Mouse (Mus musculus) lung, embryonic 16.5 days (tissue): ENCODE data around the gene Ltbp4. TPM values are rescaled to one million over a fixed set of nuclear protein-coding genes. Genes with fewer than 3 reads are reported as not detected.
A peak's percentile ranks its signal among the peaks of the same experiment; 100 is the strongest.

Experiments used
- ATAC-seq: fragments of 200-750 bp; cut with Nextera tagmentation; 2 replicates; pipeline ENCODE4 v1.8.0; 2017; ENCODE audit warnings: low read depth, mild to moderate bottlenecking, moderate library complexity
- H3K27ac ChIP-seq: fragments of 300-500 bp; sonication (generic); 2 replicates; pipeline ENCODE4 v1.5.1; 2014; ENCODE audit warnings: mild to moderate bottlenecking, control low read depth, low read length
- H3K27me3 ChIP-seq: fragments of 300-500 bp; sonication (generic); 2 replicates; pipeline ENCODE4 v1.6.1; 2014; ENCODE audit warnings: low read depth, low read length, mixed read lengths; ENCODE audit not compliant: control insufficient read depth, insufficient read depth
- H3K36me3 ChIP-seq: fragments of 300-500 bp; sonication (generic); 2 replicates; pipeline ENCODE4 v1.6.1; 2014; ENCODE audit warnings: low read length; ENCODE audit not compliant: control insufficient read depth, insufficient read depth
- H3K4me1 ChIP-seq: fragments of 300-500 bp; sonication (generic); replicated peaks from 2 replicates; pipeline ENCODE4 v1.6.1; 2014; ENCODE audit warnings: low read length, mixed read lengths; ENCODE audit not compliant: control insufficient read depth, insufficient read depth
- H3K4me2 ChIP-seq: fragments of 300-500 bp; sonication (generic); 2 replicates; pipeline ENCODE4 v1.6.1; 2014; ENCODE audit warnings: low read depth, low read length, control low read depth
- H3K4me3 ChIP-seq: fragments of 300-500 bp; sonication (generic); 2 replicates; pipeline ENCODE4 v1.5.1; 2014; ENCODE audit warnings: mild to moderate bottlenecking, low read length, control low read depth
- H3K9ac ChIP-seq: fragments of 300-500 bp; sonication (generic); 2 replicates; pipeline ENCODE4 v1.6.1; 2014; ENCODE audit warnings: low read length, control low read depth
- H3K9me3 ChIP-seq: fragments of 300-500 bp; sonication (generic); 2 replicates; pipeline ENCODE4 v1.6.1; 2016; ENCODE audit warnings: low read length; ENCODE audit not compliant: control insufficient read depth
- WGBS: fragments of 180-500 bp; shearing (Covaris S2); extraction: QIAGEN DNeasy Blood & Tissue Kit; methylation state at CpG from one replicate; pipeline ENCODE4 v1.1.7; 2014; 5-methylcytosine and 5-hydroxymethylcytosine counted together
- polyA plus RNA-seq: library from polyadenylated mRNA; unstranded; fragments of >200 nt; fragmentation: Nextera tagmentation; extraction: Ambion mirVana; gene quantifications from 2 replicates; pipeline ENCODE4 v1.2.1, GENCODE M21; 2015

The Ltbp4 gene
- polyA plus RNA-seq, 1 experiment from 2014 or later: 107 TPM

DNA sequence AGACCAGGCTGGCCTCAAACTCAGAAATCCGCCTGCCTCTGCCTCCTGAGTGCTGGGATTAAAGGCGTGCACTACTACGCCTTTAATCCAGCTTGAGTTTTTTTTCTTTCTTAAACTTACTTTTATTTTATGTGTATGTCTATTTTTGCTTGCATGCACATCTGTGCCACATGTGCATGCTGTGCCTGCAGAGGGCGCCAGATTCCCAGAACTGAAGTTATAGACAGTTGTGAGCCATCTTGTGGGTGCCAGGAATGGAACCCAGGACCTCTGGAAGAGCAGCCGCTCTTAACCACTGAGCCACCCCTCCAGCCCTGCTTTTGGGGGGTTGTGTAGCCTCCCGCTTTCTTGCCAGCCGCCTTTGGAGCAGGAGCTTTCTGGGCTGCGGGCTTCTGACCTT lies 66.1 kb downstream of the Ltbp4 start:
- Histone ChIP-seq H3K27ac (no peak overlapping the region), H3K4me2 (no peak overlapping the region), H3K36me3 (peaks cover 41% of the 10 kb centered on the region), H3K4me1 (peaks cover 12% of the 10 kb centered on the region), H3K4me3 (no peak overlapping the region), H3K27me3 (no peaks in the 10 kb centered on the region), H3K9ac (no peak overlapping the region), H3K9me3 (no peaks in the 10 kb centered on the region)
- ATAC-seq: no peak
- 86% methylated on average over 8 of the region's 8 CpGs for whole genome bisulfite sequencing

DNA sequence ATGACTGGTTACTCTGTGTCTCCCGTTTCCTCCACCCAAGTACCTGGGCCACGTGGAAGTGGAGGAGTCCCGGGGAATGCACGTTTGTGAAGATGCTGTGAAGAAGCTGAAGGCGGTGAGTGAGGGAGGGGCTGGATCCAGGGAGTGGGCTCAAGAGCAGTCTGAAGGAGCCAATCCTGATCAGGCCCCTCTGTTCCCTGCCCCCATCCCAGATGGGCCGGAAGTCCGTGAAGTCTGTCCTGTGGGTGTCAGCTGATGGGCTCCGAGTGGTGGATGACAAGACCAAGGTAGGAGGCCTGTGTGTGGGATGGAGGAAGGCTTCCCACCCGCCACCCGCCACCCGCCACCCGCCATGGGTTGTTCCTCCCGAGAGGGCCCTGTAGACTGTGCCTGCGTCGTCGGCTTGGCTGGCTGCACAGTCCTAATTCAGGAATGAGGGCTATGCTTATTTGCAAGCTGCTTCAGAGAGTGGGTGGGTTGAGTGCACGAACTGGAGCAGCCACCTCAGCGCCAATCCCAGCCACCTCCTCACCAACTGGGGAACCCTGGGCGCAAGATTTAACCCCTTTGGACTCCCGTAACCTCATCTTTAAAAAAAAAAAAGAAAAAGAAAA lies 70.9 kb downstream of the Ltbp4 start:
- H3K4me2 ChIP-seq: 0 out of 2 replicates have a peak overlapping the region, but pooled peaks have one; percentile 3
- H3K4me3 ChIP-seq: no peak overlapping the region
- H3K4me1 ChIP-seq: peaks cover 14% of the 10 kb centered on the region
- no peaks in the 10 kb centered on the region for H3K27me3 ChIP-seq
- peak overlapping the region; percentile 67 for H3K27ac ChIP-seq
- WGBS: 28% methylated on average over 20 of the region's 20 CpGs
- peaks cover 41% of the 10 kb centered on the region for H3K36me3 ChIP-seq
- ATAC-seq: peak; percentile 88
- H3K9ac ChIP-seq: 0 out of 2 replicates have a peak overlapping the region, but pooled peaks have one; percentile 9
- H3K9me3 ChIP-seq: no peaks in the 10 kb centered on the region

DNA sequence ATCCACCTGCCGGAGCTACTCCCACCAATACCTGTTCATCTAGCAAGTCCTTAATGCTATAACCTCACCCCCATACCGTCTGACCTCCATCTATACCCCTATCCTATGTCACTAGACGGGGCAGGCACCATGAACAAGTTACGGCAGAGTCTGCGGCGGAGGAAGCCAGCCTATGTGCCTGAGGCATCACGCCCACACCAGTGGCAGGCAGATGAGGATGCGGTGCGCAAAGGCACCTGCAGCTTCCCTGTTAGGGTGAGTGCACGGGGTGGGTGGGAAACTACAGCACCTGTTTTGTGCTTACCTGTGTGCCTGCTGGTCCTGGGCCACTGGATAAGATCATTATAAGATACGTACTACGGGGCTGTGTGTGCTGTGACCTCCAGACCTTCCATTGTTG lies 72.7 kb downstream of the Ltbp4 start:
- Histone ChIP-seq H3K4me1 (peaks cover 21% of the 10 kb centered on the region), H3K4me3 (no peak overlapping the region), H3K4me2 (no peak overlapping the region), H3K36me3 (peaks cover 31% of the 10 kb centered on the region), H3K27ac (no peak overlapping the region), H3K9me3 (no peaks in the 10 kb centered on the region), H3K27me3 (no peaks in the 10 kb centered on the region), H3K9ac (no peak overlapping the region)
- WGBS: 90% methylated on average over 12 of the region's 12 CpGs
- ATAC-seq: no peak

DNA sequence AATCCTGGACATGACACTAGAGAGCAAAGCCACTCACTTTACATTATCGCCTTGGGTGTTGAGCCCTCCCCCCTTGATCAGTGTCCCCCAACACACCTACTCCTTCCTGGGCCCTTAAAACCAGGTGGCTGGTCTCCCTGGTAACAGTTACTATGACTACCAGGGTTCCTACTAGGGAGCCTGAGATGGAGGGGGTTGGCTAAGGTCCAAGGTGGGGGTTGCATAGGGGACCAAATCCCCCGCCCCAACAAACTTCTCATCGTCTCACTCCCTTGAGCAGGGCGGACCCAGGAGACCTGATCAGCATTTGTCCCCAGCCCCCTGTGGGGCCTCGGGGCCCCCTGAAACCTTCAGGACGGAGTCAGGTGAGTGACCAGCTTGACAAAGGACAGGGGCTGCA lies 75.6 kb downstream of the Ltbp4 start:
- Histone ChIP-seq H3K9me3 (no peaks in the 10 kb centered on the region), H3K4me1 (peaks cover 31% of the 10 kb centered on the region), H3K9ac (no peak overlapping the region), H3K4me2 (no peak overlapping the region), H3K27ac (no peak overlapping the region), H3K27me3 (no peaks in the 10 kb centered on the region), H3K36me3 (peaks cover 13% of the 10 kb centered on the region), H3K4me3 (no peak overlapping the region)
- no peak for ATAC-seq
- WGBS: 63% methylated on average over 6 of the region's 6 CpGs

DNA sequence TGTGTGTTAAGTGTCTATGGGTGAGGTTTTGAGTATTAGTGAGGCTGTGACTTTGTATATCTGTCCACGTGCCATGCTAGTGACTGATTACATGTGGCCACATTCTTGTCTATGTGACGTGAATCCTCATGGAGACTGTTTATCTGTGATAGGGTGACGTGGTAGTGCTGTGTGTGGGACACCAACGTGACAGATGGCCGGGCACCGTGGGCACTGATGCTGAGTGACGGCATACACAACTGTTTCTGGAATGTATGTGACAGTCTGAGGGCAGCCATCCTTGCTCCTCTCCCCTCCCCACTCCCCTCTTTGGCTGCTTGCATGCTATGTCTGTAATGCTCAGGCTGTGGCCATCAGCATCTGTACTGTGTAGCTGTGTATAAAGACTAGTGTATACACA lies 76.6 kb downstream of the Ltbp4 start:
- Histone ChIP-seq H3K27ac (no peak overlapping the region), H3K4me3 (no peak overlapping the region), H3K36me3 (peaks cover 13% of the 10 kb centered on the region), H3K4me1 (peaks cover 24% of the 10 kb centered on the region), H3K4me2 (peak overlapping the region; percentile 6), H3K9ac (no peak overlapping the region), H3K27me3 (no peaks in the 10 kb centered on the region), H3K9me3 (no peaks in the 10 kb centered on the region)
- no peak for ATAC-seq
- 44% methylated on average over 7 of the region's 7 CpGs for WGBS

DNA sequence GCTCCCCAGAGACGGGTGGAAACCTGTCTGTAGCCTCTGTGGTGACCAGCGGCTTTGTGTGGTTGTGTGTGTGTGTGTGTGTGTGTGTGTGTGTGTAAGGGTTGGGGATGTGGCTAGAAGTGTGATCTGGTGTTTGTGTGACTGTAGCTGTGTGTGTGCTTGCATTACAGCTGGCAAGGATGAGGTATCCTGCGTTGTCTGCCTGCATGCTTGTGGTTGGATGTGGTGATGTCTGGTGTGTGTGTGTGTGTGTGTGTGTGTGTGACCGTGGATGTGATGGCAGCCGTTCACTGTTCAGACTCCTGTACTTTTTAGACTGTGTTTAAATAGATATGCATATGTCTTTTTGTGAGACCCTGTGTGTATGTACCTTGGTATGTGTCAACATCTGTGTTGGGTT lies 77.7 kb downstream of the Ltbp4 start:
- Histone ChIP-seq H3K27me3 (no peaks in the 10 kb centered on the region), H3K4me2 (peak overlapping the region; percentile 87), H3K9ac (peak overlapping the region; percentile 90), H3K4me1 (peaks cover 24% of the 10 kb centered on the region), H3K27ac (peak overlapping the region; percentile 43), H3K4me3 (peak overlapping the region; percentile 76), H3K36me3 (peaks cover 13% of the 10 kb centered on the region), H3K9me3 (no peaks in the 10 kb centered on the region)
- no peak for ATAC-seq
- 17% methylated on average over 5 of the region's 5 CpGs for WGBS

DNA sequence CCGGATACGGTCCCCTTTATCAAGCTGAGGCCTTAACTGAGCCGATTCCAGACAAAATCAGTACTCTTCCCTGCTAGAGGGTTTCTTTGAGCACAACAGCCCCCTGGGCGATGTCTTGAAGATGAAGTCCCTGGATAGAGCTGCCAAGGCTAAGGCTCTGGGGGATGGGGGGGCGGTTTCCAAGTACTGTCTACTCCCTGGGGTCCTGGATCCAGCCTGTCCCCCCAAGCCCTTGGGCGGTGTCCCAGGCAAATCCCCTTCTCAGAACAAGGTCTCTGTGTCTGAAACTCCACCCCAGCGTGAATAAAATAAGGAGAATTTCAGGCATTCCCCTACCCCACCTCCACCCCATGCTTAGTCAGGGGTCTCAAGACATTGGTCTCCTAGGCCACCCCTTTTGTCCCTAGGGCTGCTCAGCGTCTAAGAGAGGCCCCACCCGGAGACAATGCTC lies 78.2 kb downstream of the Ltbp4 start:
- Histone ChIP-seq H3K27me3 (no peaks in the 10 kb centered on the region), H3K4me2 (peak overlapping the region; percentile 87), H3K36me3 (peaks cover 11% of the 10 kb centered on the region), H3K27ac (peak overlapping the region; percentile 43), H3K9me3 (no peaks in the 10 kb centered on the region), H3K4me3 (peak overlapping the region; percentile 76), H3K9ac (peak overlapping the region; percentile 90), H3K4me1 (peaks cover 24% of the 10 kb centered on the region)
- WGBS: 3% methylated on average over 9 of the region's 9 CpGs
- no peak for ATAC-seq

DNA sequence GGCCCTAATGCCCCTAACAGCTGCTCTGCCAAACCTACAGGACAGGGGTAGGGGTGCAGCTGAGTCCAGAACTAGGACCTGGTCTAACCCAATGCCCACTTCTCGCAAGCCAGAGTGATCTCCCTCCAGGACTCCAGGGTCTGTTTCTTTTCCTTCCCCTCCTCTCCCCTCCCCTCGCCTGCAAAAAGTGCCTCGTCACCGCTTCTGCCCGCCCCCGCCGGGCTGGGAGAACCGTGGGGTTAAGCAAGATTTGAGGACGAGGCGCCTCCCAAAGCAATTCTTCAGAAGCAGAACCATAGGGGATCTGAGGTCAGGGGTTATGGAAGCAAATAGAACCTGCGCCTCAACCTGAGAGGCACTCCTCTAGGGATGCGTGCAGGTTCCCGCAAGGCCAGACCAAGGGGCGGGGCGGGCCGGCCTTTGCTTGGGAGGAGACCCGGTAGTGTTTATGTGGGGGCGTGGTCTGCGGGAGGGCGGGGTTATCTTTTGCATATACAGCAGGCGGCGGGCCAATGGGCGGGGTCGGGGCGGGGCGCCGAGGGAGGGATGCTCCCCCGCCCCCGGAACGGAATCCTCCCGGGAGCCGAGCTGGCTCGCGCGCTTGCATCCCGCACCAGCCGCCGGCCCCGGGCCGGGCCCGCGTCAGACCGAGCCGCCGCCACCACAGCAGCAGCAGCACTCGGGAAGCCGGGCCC lies 79.1 kb downstream of the Ltbp4 start, which contains the start of gene Numbl:
TSS of gene Numbl (plus strand) at position 229 of the 695 bp plus-strand sequence.
- Histone ChIP-seq H3K27ac (peak within 1 kb of the TSS; percentile 66), H3K9ac (peak within 1 kb of the TSS; percentile 90), H3K36me3 (peaks cover 9% of the 10 kb centered on the region), H3K4me2 (peak within 1 kb of the TSS; percentile 87), H3K9me3 (no peaks in the 10 kb centered on the region), H3K4me3 (peak within 1 kb of the TSS; percentile 76), H3K4me1 (peaks cover 24% of the 10 kb centered on the region), H3K27me3 (no peaks in the 10 kb centered on the region)
- peak; percentile 85 for ATAC-seq
- 1% methylated on average over 37 of the region's 47 CpGs for WGBS

DNA sequence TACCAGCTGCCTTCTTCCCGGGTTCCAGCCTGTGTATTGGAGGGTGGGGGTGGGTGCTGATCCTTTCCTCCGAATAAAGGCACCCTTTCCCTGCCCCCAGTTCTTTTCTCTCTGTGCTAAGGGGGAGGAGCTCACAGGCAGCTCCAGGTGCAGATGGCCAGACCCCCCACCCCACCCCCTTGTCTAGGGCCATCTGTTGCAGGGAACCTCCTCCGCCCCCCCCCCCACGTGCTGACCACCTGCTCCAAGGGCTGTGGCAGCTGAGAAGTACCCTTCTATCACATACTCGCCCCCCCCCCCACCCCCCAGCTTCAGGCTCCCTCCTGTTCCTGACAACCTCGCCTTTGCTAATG lies 79.7 kb downstream of the Ltbp4 start:
- ATAC-seq: peak; percentile 0; the same call in 1 of the 2 replicates
- no peaks in the 10 kb centered on the region for H3K27me3 ChIP-seq
- H3K9ac ChIP-seq: peak overlapping the region; percentile 69
- peaks cover 24% of the 10 kb centered on the region for H3K4me1 ChIP-seq
- 9% methylated on average over 5 of the region's 6 CpGs for WGBS
- H3K4me3 ChIP-seq: peak overlapping the region; percentile 76
- peak overlapping the region; percentile 66 for H3K27ac ChIP-seq
- H3K9me3 ChIP-seq: no peaks in the 10 kb centered on the region
- peak overlapping the region; percentile 87 for H3K4me2 ChIP-seq
- peaks cover 4% of the 10 kb centered on the region; the same call in 1 of the 2 replicates for H3K36me3 ChIP-seq
